Mouse (Mus musculus) bone marrow, adult 2 months (tissue): ENCODE results near the gene Sec61a2. TPM values are rescaled to one million over a fixed set of nuclear protein-coding genes. Genes with fewer than 3 reads are reported as not detected.

Experiments used
- H3K27ac ChIP-seq: fragments of 200-500 bp; 2 replicates; pipeline ENCODE4 v1.5.1; 2012; ENCODE audit warnings: low read depth, mild to moderate bottlenecking, control low read depth, inconsistent platforms, low read length; ENCODE audit not compliant: control insufficient read depth, poor library complexity, insufficient read depth
- H3K4me1 ChIP-seq: fragments of 200-500 bp; 2 replicates; pipeline ENCODE4 v1.6.1; 2011; ENCODE audit warnings: low read length; ENCODE audit not compliant: control insufficient read depth, insufficient read depth
- H3K4me3 ChIP-seq: fragments of 200-500 bp; replicated peaks from 2 replicates; pipeline ENCODE3; 2011; ENCODE audit warnings: mild to moderate bottlenecking, low read depth, low read length, control low read depth; ENCODE audit not compliant: control insufficient read depth
- CTCF ChIP-seq: fragments of 200-500 bp; IDR thresholded peaks from 2 replicates; pipeline ENCODE4 v1.5.1; 2011; ENCODE audit warnings: low read length, control low read depth; ENCODE audit not compliant: control insufficient read depth, insufficient read depth
- POLR2A ChIP-seq: fragments of 200-500 bp; IDR thresholded peaks from 2 replicates; pipeline ENCODE4 v1.6.1; 2011; ENCODE audit warnings: low read depth, mild to moderate bottlenecking, control low read depth, low read length, borderline replicate concordance; ENCODE audit not compliant: control insufficient read depth
- whole genome bisulfite sequencing: fragments of 180-500 bp; shearing (Covaris S2); methylation state at CpG from one replicate; pipeline ENCODE4 v1.1.7; 2018; 5-methylcytosine and 5-hydroxymethylcytosine counted together
- polyA plus RNA-seq: library from polyadenylated mRNA; stranded (reverse); fragments of >200 nt; gene quantifications from 2 replicates; pipeline ENCODE4 v1.2.4, GENCODE M21; 2011; ENCODE audit warnings: low replicate concordance; ENCODE audit not compliant: missing spikeins, insufficient read depth, insufficient read length

Sec61a2 gene
- 10.1 and 12.4 TPM in 2 replicates for polyA plus RNA-seq

- peak; percentile 97 for TF ChIP-seq POLR2A
- 0 out of 2 replicates have a peak, but pooled peaks have one; percentile 2 for TF ChIP-seq CTCF
- Histone ChIP-seq H3K27ac (peak within 1 kb of the TSS; percentile 88), H3K4me1 (no peaks in the 10 kb centered on the region), H3K4me3 (peak within 1 kb of the TSS; percentile 89)
- WGBS = under 1% methylated on average over 62 of the region's 62 CpGs
These were observed at the start of gene Sec61a2 for GRCm38 (mm10) chr2:5894843-5895570. Gene Sec61a2, minus strand, starts transcription at chr2:5895432.

GRCm38 (mm10) chr2:5943071-5943470 lies 47.8 kb upstream of the Sec61a2 start:
- Histone ChIP-seq H3K4me3 (no peak overlapping the region), H3K4me1 (no peaks in the 10 kb centered on the region; the same call in 1 of the 2 replicates)

GRCm38 (mm10) chr2:5942416-5943032 lies 47.3 kb upstream of the Sec61a2 start, which contains the start of gene Dhtkd1:
Gene Dhtkd1, minus strand, starts transcription at chr2:5942792.
- Histone ChIP-seq H3K4me3 (peak within 1 kb of the TSS; percentile 55), H3K27ac (no peak within 1 kb of the TSS; the same call in 1 of the 2 replicates), H3K4me1 (no peaks in the 10 kb centered on the region; the same call in 1 of the 2 replicates)
- WGBS = 2% methylated on average over 36 of the region's 36 CpGs
- TF ChIP-seq CTCF (no peak), POLR2A (no peak)

More at GRCm38 (mm10) chr2:5943071-5943470, 47.8 kb upstream of the Sec61a2 start:
- 61% methylated on average over 4 of the region's 4 CpGs for WGBS
- TF ChIP-seq POLR2A = no peak
- TF ChIP-seq CTCF = no peak
- no peak overlapping the region for H3K27ac ChIP-seq

GRCm38 (mm10) chr2:5941861-5942415 lies 46.7 kb upstream of the Sec61a2 start:
- H3K27ac ChIP-seq = no peak overlapping the region; the same call in 1 of the 2 replicates

GRCm38 (mm10) chr2:5940936-5941335 lies 45.7 kb upstream of the Sec61a2 start:
- 90% methylated on average over 9 of the region's 9 CpGs for WGBS
- Histone ChIP-seq H3K4me3 (no peak overlapping the region), H3K4me1 (no peaks in the 10 kb centered on the region; the same call in 1 of the 2 replicates), H3K27ac (no peak overlapping the region)
- no peak for TF ChIP-seq POLR2A
- no peak for TF ChIP-seq CTCF

More at GRCm38 (mm10) chr2:5941861-5942415, 46.7 kb upstream of the Sec61a2 start:
- TF ChIP-seq CTCF (no peak), POLR2A (no peak)
- WGBS = 70% methylated on average over 11 of the region's 11 CpGs
- Histone ChIP-seq H3K4me1 (no peaks in the 10 kb centered on the region; the same call in 1 of the 2 replicates), H3K4me3 (peak overlapping the region; percentile 55)

GRCm38 (mm10) chr2:5939911-5940310 lies 44.7 kb upstream of the Sec61a2 start:
- no peak for TF ChIP-seq POLR2A
- Histone ChIP-seq H3K27ac (no peak overlapping the region), H3K4me1 (no peaks in the 10 kb centered on the region; the same call in 1 of the 2 replicates), H3K4me3 (no peak overlapping the region)
- 85% methylated on average over 14 of the region's 14 CpGs for WGBS

GRCm38 (mm10) chr2:5939319-5939718 lies 44.1 kb upstream of the Sec61a2 start:
- Histone ChIP-seq H3K4me1 (no peaks in the 10 kb centered on the region; the same call in 1 of the 2 replicates), H3K27ac (no peak overlapping the region), H3K4me3 (no peak overlapping the region)
- 72% methylated on average over 3 of the region's 3 CpGs for WGBS
- no peak for TF ChIP-seq CTCF
- TF ChIP-seq POLR2A = no peak

- TF ChIP-seq POLR2A (no peak), CTCF (no peak)
- Histone ChIP-seq H3K4me3 (no peak overlapping the region), H3K4me1 (no peaks in the 10 kb centered on the region; the same call in 1 of the 2 replicates), H3K27ac (no peak overlapping the region)
- 86% methylated on average over 4 of the region's 4 CpGs for WGBS
These were observed 41.3 kb upstream of the Sec61a2 start for GRCm38 (mm10) chr2:5936550-5936949.
